Mouse (Mus musculus) monocyte, adult 2 months (primary cell): Measurements from ENCODE around the gene Cxcl16.
A peak's percentile ranks its signal among the peaks of the same experiment; 100 is the strongest.
"Not testable (repeated sequence)": the region's sequence is repeated elsewhere in the genome, so short reads cannot be mapped to it uniquely, and the experiment has no call there.

Source experiments
- DNase-seq, 2 experiments: peaks; one replicate each; pipeline ENCODE4 v3.0.0; 2022; ENCODE audit warnings: low spot score in 2 of 2, low read depth in 1 of 2

The Cxcl16 gene

GRCm38 (mm10) chr11:70453261-70454044, 6.3 kb downstream of the Cxcl16 start:
- peak; percentile 58 to 74 for DNase-seq

GRCm38 (mm10) chr11:70451797-70452498, 7.8 kb downstream of the Cxcl16 start, which contains the start of gene Med11:
TSS of gene Med11 (plus strand) at chr11:70451919.
- peak; percentile 89 to 91 for DNase-seq

GRCm38 (mm10) chr11:70450926-70451325, 8.9 kb downstream of the Cxcl16 start:
- DNase-seq, result no peak

- no peak for DNase-seq
Observed at GRCm38 (mm10) chr11:70447373-70447772, 12.4 kb downstream of the Cxcl16 start.

GRCm38 (mm10) chr11:70446756-70447155, 13.0 kb downstream of the Cxcl16 start:
- peak in 1 of 2 experiments; percentile 25 for DNase-seq

- DNase-seq, result no peak
Observed at GRCm38 (mm10) chr11:70444667-70445066, 15.1 kb downstream of the Cxcl16 start.

- DNase-seq, result no peak
Observed at GRCm38 (mm10) chr11:70443964-70444363, 15.8 kb downstream of the Cxcl16 start.

GRCm38 (mm10) chr11:70441882-70442281, 17.9 kb downstream of the Cxcl16 start:
- no peak for DNase-seq

GRCm38 (mm10) chr11:70440637-70441036, 19.1 kb downstream of the Cxcl16 start:
- DNase-seq, result no peak

GRCm38 (mm10) chr11:70438728-70439374, 20.9 kb downstream of the Cxcl16 start:
- no peak for DNase-seq

- no peak for DNase-seq
Observed at GRCm38 (mm10) chr11:70437426-70437825, 22.4 kb downstream of the Cxcl16 start.

GRCm38 (mm10) chr11:70435476-70435875, 24.3 kb downstream of the Cxcl16 start:
- DNase-seq, result no peak

GRCm38 (mm10) chr11:70433951-70434350, 25.8 kb downstream of the Cxcl16 start:
- no peak for DNase-seq

- DNase-seq, result peak in 1 of 2 experiments; percentile 22
Observed at GRCm38 (mm10) chr11:70433569-70433943, 26.2 kb downstream of the Cxcl16 start.

- peak in 1 of 2 experiments; percentile 30 for DNase-seq
Observed at GRCm38 (mm10) chr11:70432895-70433568, 26.8 kb downstream of the Cxcl16 start.

- DNase-seq, result peak; percentile 93 to 96
Observed at GRCm38 (mm10) chr11:70432048-70432894, 27.5 kb downstream of the Cxcl16 start, which contains the start of gene Arrb2. TSS of gene Arrb2 (plus strand) at chr11:70432635.

- no peak for DNase-seq
Observed at GRCm38 (mm10) chr11:70431574-70431973, 28.2 kb downstream of the Cxcl16 start.

GRCm38 (mm10) chr11:70426598-70426997, 33.2 kb downstream of the Cxcl16 start:
- DNase-seq, result not testable (repeated sequence)

- DNase-seq, result no peak
Observed at GRCm38 (mm10) chr11:70419486-70419885, 40.3 kb downstream of the Cxcl16 start.

- DNase-seq, result no peak
Observed at GRCm38 (mm10) chr11:70418199-70418598, 41.6 kb downstream of the Cxcl16 start.
